Mouse (Mus musculus) cortical plate, adult 2 months (tissue): ENCODE data around the gene Nol4l.

Experiments used
- CTCF ChIP-seq: fragments of 200-500 bp; IDR thresholded peaks from 2 replicates; pipeline ENCODE4 v1.5.1; 2011; ENCODE audit warnings: mild to moderate bottlenecking, control low read depth, low read length; ENCODE audit not compliant: insufficient read depth; ENCODE audit errors: extremely low read depth
- POLR2A ChIP-seq: fragments of 200-500 bp; IDR thresholded peaks from 2 replicates; pipeline ENCODE4 v1.6.1; 2011; ENCODE audit warnings: mild to moderate bottlenecking, low read length, control low read depth; ENCODE audit not compliant: insufficient read depth; ENCODE audit errors: extremely low read depth

DNA sequence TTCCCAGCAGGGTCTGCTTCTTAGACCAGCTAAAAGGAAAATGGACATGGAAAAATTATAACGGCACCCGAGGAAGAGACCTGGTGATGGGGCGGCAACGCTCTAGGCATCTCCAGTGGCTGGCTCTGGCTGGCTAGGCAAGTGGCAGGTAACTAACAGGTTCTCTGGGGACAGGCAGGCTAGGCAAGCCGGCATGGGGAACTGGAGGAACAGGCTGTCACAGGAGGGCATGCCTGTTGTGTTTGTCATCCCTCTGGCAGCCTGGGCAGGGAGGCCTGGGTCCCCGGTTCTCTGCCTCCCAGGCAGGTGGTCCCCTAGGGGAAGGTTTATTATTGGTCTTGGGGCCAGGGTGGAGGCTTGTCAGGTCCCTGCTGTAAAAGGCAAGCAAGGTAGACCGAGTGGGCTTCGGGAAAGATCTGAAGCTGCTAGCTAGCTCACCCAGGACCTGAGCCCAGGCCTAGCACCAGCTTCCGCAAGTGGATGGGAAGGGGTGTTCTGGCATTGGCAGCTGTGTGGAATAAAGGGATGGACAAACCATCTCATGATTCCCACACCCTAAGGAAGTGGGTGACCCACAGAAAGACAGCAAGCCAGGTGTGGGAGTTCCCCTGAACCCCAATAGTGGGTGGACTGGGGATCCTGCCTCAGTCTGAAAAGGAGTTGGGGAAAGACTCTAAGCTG, 2.8 kb downstream of the Nol4l start:
- no peak for TF ChIP-seq POLR2A
- no peak for TF ChIP-seq CTCF
